Mouse (Mus musculus) E14TG2a.4 (cell line): ENCODE data around the gene Stag1.

Experiments
- CTCF ChIP-seq: conservative IDR thresholded peaks from 2 replicates; pipeline ENCODE4 v1.5.1; 2014; ENCODE audit warnings: low read length
- NANOG ChIP-seq: IDR thresholded peaks from 2 replicates; pipeline ENCODE4 v1.6.1; 2014; ENCODE audit warnings: borderline replicate concordance, low read length, mixed read lengths
- POU5F1 ChIP-seq: IDR thresholded peaks from 2 replicates; pipeline ENCODE4 v1.6.1; 2014; ENCODE audit warnings: low read length, borderline replicate concordance

GRCm38 (mm10) chr9:100555686-100556085 is 41.9 kb upstream of the Stag1 start:
- no peak for TF ChIP-seq CTCF
- TF ChIP-seq NANOG = no peak
- TF ChIP-seq POU5F1 = no peak
